Mouse (Mus musculus): ENCODE measurements at regions not wholly inside any gene's neighbourhood (a gene's known extent, or its start where the extent isn't known, plus 50 kb on each side); places are given as distances from the start of the nearest gene placed in this dataset.

DNA sequence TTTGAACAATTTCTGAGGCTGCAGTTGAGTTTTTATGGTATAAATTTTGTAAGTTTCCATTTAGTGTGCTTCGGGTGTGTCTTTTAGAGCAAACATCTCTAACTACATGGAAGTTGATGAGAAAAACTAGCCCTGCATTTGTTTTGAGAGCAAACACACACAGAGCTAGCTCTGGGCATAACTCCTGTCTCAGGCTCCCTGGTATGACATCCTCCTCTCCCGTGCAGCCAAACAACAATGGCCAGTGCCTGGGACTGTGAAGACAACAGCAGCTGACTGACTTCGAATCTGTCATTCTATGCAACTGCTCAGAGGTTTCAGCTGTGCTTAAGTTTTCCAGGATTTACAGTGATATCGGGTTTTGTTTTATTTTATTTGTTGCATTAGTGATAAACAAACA is 105.3 kb upstream of the Peli1 start:
- TF ChIP-seq POLR2A (IDR thresholded peaks at IDR 0.05; ENCODE audit: insufficient read depth, low read depth, low read length), result no peak
- no peak for TF ChIP-seq CTCF (IDR thresholded peaks at IDR 0.05; ENCODE audit: insufficient read depth, low read depth, low read length)
- H3K27ac ChIP-seq (ENCODE audit: insufficient read depth, low read depth, low read length), result no peak overlapping the region
- H3K4me1 ChIP-seq (ENCODE audit: control insufficient read depth, insufficient read depth, low read length), result peaks cover 9% of the 10 kb centered on the region
- WGBS, result 71% methylated on average over 4 of the region's 4 CpGs
- no peak overlapping the region for H3K4me3 ChIP-seq (ENCODE audit: insufficient read depth, low read depth, low read length)

DNA sequence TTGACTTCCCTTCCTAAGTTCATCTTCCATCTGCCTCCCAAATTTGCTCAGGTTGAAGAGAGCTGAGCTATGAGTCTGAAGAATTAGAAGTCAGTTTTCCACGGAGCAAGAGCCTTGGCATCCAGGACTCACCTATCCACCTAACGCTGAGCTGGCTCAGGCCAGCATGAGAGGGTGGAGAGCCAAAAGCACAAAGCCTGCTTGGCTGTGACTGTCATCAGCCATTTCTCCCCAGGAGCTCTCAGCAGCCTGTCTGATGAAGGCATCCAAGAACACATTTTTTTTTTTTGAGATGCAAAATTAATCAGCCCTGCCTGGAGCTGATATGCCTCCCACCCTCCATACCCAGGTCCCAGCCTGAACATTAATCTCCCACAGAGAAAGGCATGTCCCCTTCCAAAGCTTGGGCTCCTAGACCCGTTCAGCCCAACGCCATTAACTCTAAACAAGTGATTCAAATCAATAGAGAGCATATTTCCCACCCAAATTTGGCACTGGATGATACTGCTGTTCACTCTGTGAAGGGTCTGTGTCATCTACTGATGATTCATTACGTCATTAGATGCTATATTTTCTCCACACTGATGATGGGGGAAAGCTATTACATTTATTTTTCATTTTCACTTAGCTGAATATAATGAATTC is 103.8 kb upstream of the Peli1 start:
- TF ChIP-seq POLR2A (IDR thresholded peaks at IDR 0.05; ENCODE audit: insufficient read depth, low read depth, low read length), result no peak
- no peak for TF ChIP-seq CTCF (IDR thresholded peaks at IDR 0.05; ENCODE audit: insufficient read depth, low read depth, low read length)
- Histone ChIP-seq H3K4me1 (ENCODE audit: control insufficient read depth, insufficient read depth, low read length) (peaks cover 9% of the 10 kb centered on the region), H3K27ac (ENCODE audit: insufficient read depth, low read depth, low read length) (peak overlapping the region; percentile 70), H3K4me3 (ENCODE audit: insufficient read depth, low read depth, low read length) (no peak overlapping the region)
- 40% methylated on average over 5 of the region's 5 CpGs for WGBS

DNA sequence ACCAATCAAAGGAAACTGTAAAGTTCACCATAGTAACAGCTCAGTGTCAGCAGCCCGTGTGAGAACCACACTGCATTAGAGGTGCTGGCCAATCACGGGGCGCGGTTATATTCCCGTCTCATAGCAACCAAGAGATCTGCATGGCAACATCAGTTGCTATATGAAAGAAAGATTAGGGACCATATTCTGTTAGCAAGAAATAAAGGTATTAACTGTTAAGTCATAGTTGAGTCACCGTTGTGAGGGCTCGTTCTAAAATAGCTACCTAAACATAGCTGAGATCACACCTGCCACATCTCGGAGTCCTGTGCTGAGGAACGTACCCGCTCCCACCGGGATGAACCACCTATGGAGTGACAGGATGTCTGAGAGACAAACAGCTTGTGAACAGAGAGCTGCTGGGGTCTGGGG is 103.2 kb upstream of the Peli1 start:
- TF ChIP-seq POLR2A (IDR thresholded peaks at IDR 0.05; ENCODE audit: insufficient read depth, low read depth, low read length), result no peak
- no peak for TF ChIP-seq CTCF (IDR thresholded peaks at IDR 0.05; ENCODE audit: insufficient read depth, low read depth, low read length)
- Histone ChIP-seq H3K4me3 (ENCODE audit: insufficient read depth, low read depth, low read length) (peak overlapping the region; percentile 27; the same call in 1 of the 2 replicates), H3K27ac (ENCODE audit: insufficient read depth, low read depth, low read length) (peak overlapping the region; percentile 87), H3K4me1 (ENCODE audit: control insufficient read depth, insufficient read depth, low read length) (peaks cover 9% of the 10 kb centered on the region)
- 38% methylated on average over 11 of the region's 11 CpGs for WGBS

DNA sequence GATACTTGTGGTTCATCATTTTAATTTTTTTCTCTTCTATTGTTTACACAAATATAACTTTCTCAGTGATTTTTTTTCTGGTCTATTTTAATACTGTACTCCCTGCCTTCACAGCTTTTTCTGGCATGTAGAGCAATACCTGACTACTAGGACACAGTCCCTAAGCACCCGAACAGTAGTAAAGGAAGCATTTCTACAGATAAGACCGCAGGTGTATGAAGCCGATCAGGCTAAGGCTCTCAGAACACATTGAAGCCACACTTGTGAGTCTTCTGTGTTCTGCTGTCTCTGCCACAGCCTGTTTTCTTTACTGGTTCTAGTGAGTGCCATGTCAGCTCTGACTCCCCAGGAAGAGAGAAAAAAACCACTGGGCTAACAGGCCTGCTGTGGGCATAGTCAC is 102.2 kb upstream of the Peli1 start:
- WGBS, result 80% methylated on average over 3 of the region's 3 CpGs
- Histone ChIP-seq H3K4me1 (ENCODE audit: control insufficient read depth, insufficient read depth, low read length) (peaks cover 9% of the 10 kb centered on the region), H3K4me3 (ENCODE audit: insufficient read depth, low read depth, low read length) (no peak overlapping the region), H3K27ac (ENCODE audit: insufficient read depth, low read depth, low read length) (no peak overlapping the region)
- TF ChIP-seq CTCF (IDR thresholded peaks at IDR 0.05; ENCODE audit: insufficient read depth, low read depth, low read length), result no peak
- TF ChIP-seq POLR2A (IDR thresholded peaks at IDR 0.05; ENCODE audit: insufficient read depth, low read depth, low read length), result no peak

DNA sequence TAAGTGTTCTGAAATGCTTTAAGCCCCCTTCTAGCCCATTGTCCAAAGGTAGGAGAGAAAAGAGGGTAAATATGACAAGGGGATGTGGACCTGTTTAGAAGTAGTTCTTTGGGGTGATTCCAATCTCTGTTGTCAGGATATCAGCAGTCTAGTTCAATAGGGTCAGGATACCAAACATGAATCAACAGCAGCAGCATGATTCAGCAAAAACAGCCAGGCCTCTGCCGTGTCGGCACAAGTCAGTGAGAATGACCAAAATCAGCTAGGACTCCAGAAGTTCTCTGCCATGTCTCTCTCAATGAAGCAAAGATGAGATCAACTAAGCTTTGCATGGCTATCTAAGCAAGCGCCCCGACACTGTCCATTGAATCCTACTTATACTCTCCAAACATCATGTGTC is 97.5 kb upstream of the Peli1 start:
- H3K4me3 ChIP-seq (ENCODE audit: insufficient read depth, low read depth, low read length), result no peak overlapping the region
- TF ChIP-seq POLR2A (IDR thresholded peaks at IDR 0.05; ENCODE audit: insufficient read depth, low read depth, low read length) (no peak), CTCF (IDR thresholded peaks at IDR 0.05; ENCODE audit: insufficient read depth, low read depth, low read length) (no peak)

DNA sequence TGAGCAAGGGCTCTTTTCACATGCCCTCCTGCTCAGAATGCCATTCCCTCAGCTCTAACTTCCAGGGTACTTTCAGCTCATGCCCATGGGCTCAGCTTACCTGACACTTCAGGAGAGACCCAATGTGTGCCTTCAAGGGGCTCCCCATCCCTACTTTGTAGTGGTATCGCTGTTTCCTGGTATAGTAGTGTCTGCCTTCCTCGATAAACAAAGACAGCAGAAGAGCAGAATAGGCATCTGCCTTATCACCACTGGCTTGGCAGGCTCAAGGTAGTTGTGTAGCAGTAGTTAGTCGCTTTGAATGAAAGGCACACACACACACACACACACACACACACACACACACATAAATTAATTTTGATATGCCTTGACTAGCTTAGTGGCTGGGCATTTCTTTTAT is 89.7 kb upstream of the Peli1 start:
- 92% methylated on average over 3 of the region's 3 CpGs for WGBS
- Histone ChIP-seq H3K4me3 (ENCODE audit: insufficient read depth, low read depth, low read length) (no peak overlapping the region), H3K4me1 (ENCODE audit: control insufficient read depth, insufficient read depth, low read length) (no peaks in the 10 kb centered on the region), H3K27ac (ENCODE audit: insufficient read depth, low read depth, low read length) (no peak overlapping the region)
- TF ChIP-seq CTCF (IDR thresholded peaks at IDR 0.05; ENCODE audit: insufficient read depth, low read depth, low read length), result no peak
- no peak for TF ChIP-seq POLR2A (IDR thresholded peaks at IDR 0.05; ENCODE audit: insufficient read depth, low read depth, low read length)

More for the DNA sequence above, 97.5 kb upstream of the Peli1 start:
- no peaks in the 10 kb centered on the region for H3K4me1 ChIP-seq (ENCODE audit: control insufficient read depth, insufficient read depth, low read length)
- WGBS, result 94% methylated on average over 4 of the region's 4 CpGs
- H3K27ac ChIP-seq (ENCODE audit: insufficient read depth, low read depth, low read length), result no peak overlapping the region

DNA sequence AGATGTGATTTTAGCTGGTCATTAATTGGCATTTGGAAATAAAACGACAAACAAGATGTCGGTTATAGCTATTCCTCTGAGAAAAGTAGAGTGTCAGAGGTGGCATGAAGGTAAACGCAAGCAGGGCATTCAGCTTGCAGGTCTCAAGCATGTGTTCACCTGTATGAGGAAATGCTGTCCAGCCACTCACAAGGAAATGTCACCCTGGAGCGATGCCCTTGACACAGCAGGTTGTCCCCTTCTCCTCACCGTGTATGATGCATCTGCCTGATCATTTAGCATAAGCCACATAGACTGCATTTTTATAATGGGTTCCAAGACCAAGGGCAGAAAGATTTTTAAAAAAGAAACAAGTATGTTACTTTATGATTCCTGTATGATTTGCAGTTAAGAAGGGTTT is 83.9 kb upstream of the Peli1 start:
- H3K4me3 ChIP-seq (ENCODE audit: insufficient read depth, low read depth, low read length), result no peak overlapping the region
- TF ChIP-seq POLR2A (IDR thresholded peaks at IDR 0.05; ENCODE audit: insufficient read depth, low read depth, low read length) (no peak), CTCF (IDR thresholded peaks at IDR 0.05; ENCODE audit: insufficient read depth, low read depth, low read length) (no peak)
- WGBS, result 95% methylated on average over 5 of the region's 5 CpGs
- H3K4me1 ChIP-seq (ENCODE audit: control insufficient read depth, insufficient read depth, low read length), result peaks cover 3% of the 10 kb centered on the region
- H3K27ac ChIP-seq (ENCODE audit: insufficient read depth, low read depth, low read length), result no peak overlapping the region

DNA sequence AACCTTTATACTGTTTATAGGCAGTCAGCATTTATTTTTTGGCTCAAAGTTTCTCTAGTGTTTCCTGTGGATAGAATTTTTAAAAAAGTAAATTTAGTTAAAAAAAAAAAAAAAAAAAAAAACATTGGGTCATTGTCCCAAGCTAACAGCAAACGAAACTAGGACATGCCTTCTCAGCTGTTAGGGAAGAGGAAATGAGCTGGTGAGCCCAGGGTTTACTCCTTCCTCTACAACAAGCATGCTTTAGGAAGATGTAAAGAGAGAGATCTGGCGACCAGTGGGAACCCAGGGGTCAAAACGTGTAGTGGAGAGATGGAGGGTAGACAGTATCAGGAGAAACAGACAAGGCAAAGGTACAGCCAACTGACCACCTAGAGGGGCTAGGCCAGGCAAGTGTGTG is 81.6 kb upstream of the Peli1 start:
- 88% methylated on average over 3 of the region's 3 CpGs for WGBS
- no peak overlapping the region for H3K27ac ChIP-seq (ENCODE audit: insufficient read depth, low read depth, low read length)
- TF ChIP-seq POLR2A (IDR thresholded peaks at IDR 0.05; ENCODE audit: insufficient read depth, low read depth, low read length) (no peak), CTCF (IDR thresholded peaks at IDR 0.05; ENCODE audit: insufficient read depth, low read depth, low read length) (no peak)
- H3K4me1 ChIP-seq (ENCODE audit: control insufficient read depth, insufficient read depth, low read length), result peaks cover 3% of the 10 kb centered on the region
- no peak overlapping the region for H3K4me3 ChIP-seq (ENCODE audit: insufficient read depth, low read depth, low read length)

DNA sequence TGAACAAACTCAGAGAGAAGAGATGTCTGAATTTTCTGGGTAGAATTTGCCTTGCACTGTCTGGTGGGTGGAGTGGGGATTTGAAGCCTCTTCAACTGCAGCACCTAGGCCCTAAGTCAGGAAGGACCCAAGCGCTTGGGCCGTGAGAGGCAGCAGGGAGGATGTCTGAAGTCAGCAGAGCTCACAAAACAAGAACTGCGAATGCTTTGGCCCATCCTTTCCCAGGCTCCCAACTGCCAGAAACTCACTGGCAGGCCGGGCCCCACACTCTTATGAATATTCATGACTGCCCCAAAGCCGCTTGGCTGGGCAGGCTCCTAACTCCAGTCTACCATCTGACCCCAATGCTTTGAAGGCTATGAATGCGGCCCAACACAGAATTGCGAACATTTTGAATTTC is 80.2 kb upstream of the Peli1 start:
- no peak overlapping the region for H3K27ac ChIP-seq (ENCODE audit: insufficient read depth, low read depth, low read length)
- no peak for TF ChIP-seq CTCF (IDR thresholded peaks at IDR 0.05; ENCODE audit: insufficient read depth, low read depth, low read length)
- TF ChIP-seq POLR2A (IDR thresholded peaks at IDR 0.05; ENCODE audit: insufficient read depth, low read depth, low read length), result no peak
- no peak overlapping the region for H3K4me3 ChIP-seq (ENCODE audit: insufficient read depth, low read depth, low read length)
- WGBS, result 59% methylated on average over 7 of the region's 7 CpGs
- peaks cover 3% of the 10 kb centered on the region for H3K4me1 ChIP-seq (ENCODE audit: control insufficient read depth, insufficient read depth, low read length)

DNA sequence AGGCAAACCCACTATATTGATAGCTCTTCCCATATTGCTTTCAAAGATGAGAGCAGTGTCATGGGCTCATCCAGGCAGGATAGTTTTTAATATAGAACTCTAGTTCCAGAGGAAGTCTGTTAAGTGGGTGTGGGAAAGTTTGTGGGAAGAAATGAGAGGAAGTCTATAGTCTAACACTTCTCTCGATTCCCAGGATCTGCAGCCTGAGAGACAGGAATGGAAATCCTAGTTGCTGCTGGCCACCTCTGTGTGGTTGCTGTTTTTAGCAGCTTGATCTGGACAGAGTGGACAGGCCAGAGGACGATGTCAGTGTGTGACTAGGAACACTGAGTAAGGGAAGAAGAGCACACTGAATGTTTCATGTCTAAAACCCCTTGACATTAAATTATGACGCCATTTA is 76.8 kb upstream of the Peli1 start:
- Histone ChIP-seq H3K4me3 (ENCODE audit: insufficient read depth, low read depth, low read length) (no peak overlapping the region), H3K4me1 (ENCODE audit: control insufficient read depth, insufficient read depth, low read length) (peaks cover 5% of the 10 kb centered on the region), H3K27ac (ENCODE audit: insufficient read depth, low read depth, low read length) (no peak overlapping the region)
- 74% methylated on average over 3 of the region's 3 CpGs for WGBS
- TF ChIP-seq CTCF (IDR thresholded peaks at IDR 0.05; ENCODE audit: insufficient read depth, low read depth, low read length) (no peak), POLR2A (IDR thresholded peaks at IDR 0.05; ENCODE audit: insufficient read depth, low read depth, low read length) (no peak)

Data from olfactory bulb, adult 2 months (tissue).